Mouse (Mus musculus) erythroblast, embryonic 14.5 days (primary cell): ENCODE measurements around the gene Fkbp2. TPM values are rescaled to one million over a fixed set of nuclear protein-coding genes. Genes with fewer than 3 reads are reported as not detected.
A peak's percentile ranks its signal among the peaks of the same experiment; 100 is the strongest.

Experiments used
- H3K27me3 ChIP-seq: 2 replicates; pipeline ENCODE4 v1.6.1; 2012; ENCODE audit warnings: inconsistent platforms; ENCODE audit not compliant: control insufficient read depth
- H3K36me3 ChIP-seq: 2 replicates; pipeline ENCODE4 v1.6.1; 2012; ENCODE audit warnings: mild to moderate bottlenecking, inconsistent platforms; ENCODE audit not compliant: control insufficient read depth
- H3K4me1 ChIP-seq: 2 replicates; pipeline ENCODE4 v1.6.1; 2012; ENCODE audit warnings: inconsistent platforms; ENCODE audit not compliant: control insufficient read depth
- H3K4me3 ChIP-seq: replicated peaks from 2 replicates; pipeline ENCODE3; 2012; ENCODE audit warnings: moderate library complexity, mild to moderate bottlenecking, inconsistent platforms
- H3K9me3 ChIP-seq: 2 replicates; pipeline ENCODE4 v1.6.1; 2012; ENCODE audit warnings: low read length, inconsistent platforms, mixed read lengths; ENCODE audit not compliant: control insufficient read depth
- GATA1 ChIP-seq: IDR thresholded peaks from 2 replicates; pipeline ENCODE4 v1.6.1; 2012; ENCODE audit warnings: low read length, inconsistent platforms, mixed read lengths
- TAL1 ChIP-seq: IDR thresholded peaks from 3 replicates; pipeline ENCODE4 v1.6.1; 2012; ENCODE audit warnings: low read length, inconsistent platforms, mixed read lengths
- polyA plus RNA-seq: library from polyadenylated mRNA; stranded (reverse); fragments of >175 nt; gene quantifications from 2 replicates; pipeline ENCODE4 v1.2.3, GENCODE M21; 2012

Fkbp2 gene
- 24.5 and 29.1 TPM in 2 replicates for polyA plus RNA-seq

- TF ChIP-seq TAL1 (no peak), GATA1 (no peak)
- no peaks in the 10 kb centered on the region for H3K9me3 ChIP-seq
- peaks cover 53% of the 10 kb centered on the region for H3K36me3 ChIP-seq
- H3K27me3 ChIP-seq = no peaks in the 10 kb centered on the region
- H3K4me1 ChIP-seq = peaks cover 66% of the 10 kb centered on the region
- peak within 1 kb of the TSS; percentile 89 for H3K4me3 ChIP-seq
Observed at GRCm38 (mm10) chr19:6980381-6981093, at the start of gene Fkbp2. Fkbp2 (minus strand) TSS chr19:6980501.

- TF ChIP-seq TAL1 (no peak), GATA1 (no peak)
- H3K9me3 ChIP-seq = no peaks in the 10 kb centered on the region
- no peaks in the 10 kb centered on the region for H3K4me1 ChIP-seq
- peaks cover 98% of the 10 kb centered on the region for H3K36me3 ChIP-seq
- H3K4me3 ChIP-seq = no peak overlapping the region
- no peaks in the 10 kb centered on the region for H3K27me3 ChIP-seq
Observed at GRCm38 (mm10) chr19:7029531-7029930, 49.2 kb upstream of the Fkbp2 start.

- Histone ChIP-seq H3K36me3 (peaks cover 97% of the 10 kb centered on the region), H3K4me3 (no peak overlapping the region), H3K9me3 (no peaks in the 10 kb centered on the region), H3K27me3 (no peaks in the 10 kb centered on the region), H3K4me1 (peaks cover 48% of the 10 kb centered on the region)
- TF ChIP-seq TAL1 = no peak
- no peak for TF ChIP-seq GATA1
Observed at GRCm38 (mm10) chr19:7020224-7020641, 39.9 kb upstream of the Fkbp2 start.

GRCm38 (mm10) chr19:7019191-7019590 is 38.9 kb upstream of the Fkbp2 start, which contains the start of gene Fermt3:
Fermt3 (minus strand) TSS chr19:7019469.
- H3K27me3 ChIP-seq = no peaks in the 10 kb centered on the region
- H3K4me1 ChIP-seq = peaks cover 56% of the 10 kb centered on the region
- H3K4me3 ChIP-seq = peak within 1 kb of the TSS; percentile 71
- H3K36me3 ChIP-seq = peaks cover 95% of the 10 kb centered on the region
- H3K9me3 ChIP-seq = no peaks in the 10 kb centered on the region
- TF ChIP-seq TAL1 = no peak
- no peak for TF ChIP-seq GATA1

GRCm38 (mm10) chr19:7018546-7018945 is 38.2 kb upstream of the Fkbp2 start:
- Histone ChIP-seq H3K4me3 (peak overlapping the region; percentile 71), H3K4me1 (peaks cover 60% of the 10 kb centered on the region), H3K27me3 (no peaks in the 10 kb centered on the region), H3K36me3 (peaks cover 95% of the 10 kb centered on the region), H3K9me3 (no peaks in the 10 kb centered on the region)
- TF ChIP-seq TAL1 (no peak), GATA1 (no peak)

- peak; percentile 57 for TF ChIP-seq GATA1
- TF ChIP-seq TAL1 = peak; percentile 40; the same call in 2 of the 3 replicates
- Histone ChIP-seq H3K9me3 (no peaks in the 10 kb centered on the region), H3K27me3 (no peaks in the 10 kb centered on the region), H3K4me1 (peaks cover 65% of the 10 kb centered on the region), H3K36me3 (peaks cover 95% of the 10 kb centered on the region), H3K4me3 (peak overlapping the region; percentile 71)
Observed at GRCm38 (mm10) chr19:7017541-7018457, 37.5 kb upstream of the Fkbp2 start.

- Histone ChIP-seq H3K4me1 (peaks cover 54% of the 10 kb centered on the region), H3K36me3 (peaks cover 84% of the 10 kb centered on the region), H3K4me3 (no peak overlapping the region), H3K27me3 (no peaks in the 10 kb centered on the region), H3K9me3 (no peaks in the 10 kb centered on the region)
- no peak for TF ChIP-seq GATA1
- no peak for TF ChIP-seq TAL1
Observed at GRCm38 (mm10) chr19:7014481-7015135, 34.3 kb upstream of the Fkbp2 start.

- Histone ChIP-seq H3K4me3 (no peak overlapping the region), H3K36me3 (peaks cover 83% of the 10 kb centered on the region), H3K9me3 (no peaks in the 10 kb centered on the region), H3K27me3 (no peaks in the 10 kb centered on the region), H3K4me1 (peaks cover 48% of the 10 kb centered on the region)
- TF ChIP-seq TAL1 = no peak
- no peak for TF ChIP-seq GATA1
Observed at GRCm38 (mm10) chr19:7013984-7014383, 33.7 kb upstream of the Fkbp2 start.
